Mouse (Mus musculus) ES-E14 (cell line): ENCODE data around the gene Acot9.

Experiments used
- HCFC1 ChIP-seq: IDR thresholded peaks from 2 replicates; pipeline ENCODE4 v1.6.1; 2012; ENCODE audit warnings: low read length, inconsistent platforms, borderline replicate concordance; ENCODE audit not compliant: insufficient read depth
- MAFK ChIP-seq: IDR thresholded peaks from 2 replicates; pipeline ENCODE4 v1.6.1; 2014; ENCODE audit warnings: mild to moderate bottlenecking, low read depth, low read length, inconsistent platforms; ENCODE audit not compliant: insufficient read depth
- ZC3H11A ChIP-seq: IDR thresholded peaks from 2 replicates; pipeline ENCODE4 v1.6.1; 2012; ENCODE audit warnings: low read depth, mild to moderate bottlenecking, inconsistent platforms, low read length, borderline replicate concordance
- ZNF384 ChIP-seq: IDR thresholded peaks from 2 replicates; pipeline ENCODE4 v1.6.1; 2012; ENCODE audit warnings: low read depth, low read length, inconsistent platforms

DNA sequence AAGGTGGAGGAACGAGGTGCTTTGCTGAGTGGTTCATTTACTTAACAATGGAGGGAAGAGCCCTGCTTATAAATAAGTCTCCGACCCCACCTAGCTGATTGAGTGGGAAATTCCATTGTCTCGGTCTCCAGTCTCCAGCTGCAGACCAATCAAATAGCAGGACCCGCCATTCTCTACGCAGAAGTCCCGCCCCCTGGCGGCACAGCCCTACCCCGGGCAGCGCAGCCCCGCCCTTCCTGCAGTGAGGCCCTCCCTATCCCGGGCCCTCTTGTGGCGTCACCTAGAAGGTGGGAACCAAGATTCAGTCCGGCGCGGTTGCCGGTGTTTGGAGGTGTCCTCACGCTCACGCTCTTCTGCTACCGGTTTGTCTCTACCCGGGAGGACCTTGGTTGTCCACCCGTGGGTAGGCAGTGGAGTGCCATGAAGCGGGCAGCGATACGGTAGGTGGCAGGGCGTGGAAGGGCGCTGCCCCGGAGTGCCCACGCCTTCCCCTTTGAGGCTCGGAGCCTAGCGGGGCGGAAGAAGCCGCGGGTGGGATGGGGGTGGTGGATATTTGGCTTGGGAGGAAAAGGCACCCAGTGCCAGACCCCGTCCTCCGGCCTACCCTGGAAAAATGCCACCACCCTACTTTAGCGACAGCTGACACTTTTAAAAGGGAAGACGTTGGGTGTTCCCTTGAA lies at the start of gene Acot9:
- no peak for TF ChIP-seq ZC3H11A
- no peak for TF ChIP-seq ZNF384
- no peak for TF ChIP-seq MAFK
- TF ChIP-seq HCFC1, result no peak; the same call in 1 of the 2 replicates
